Mouse (Mus musculus) megakaryocyte progenitor cell, adult 5-6 weeks (primary cell): ENCODE data around the gene Tomm20l. TPM values are rescaled to one million over a fixed set of nuclear protein-coding genes. Genes with fewer than 3 reads are reported as not detected.
"Not testable (repeated sequence)": the region's sequence is repeated elsewhere in the genome, so short reads cannot be mapped to it uniquely, and the experiment has no call there.

ENCODE experiments used
- ATAC-seq: replicated peaks from 2 replicates; pipeline ENCODE4 v1.8.0; 2016; ENCODE audit warnings: mild to moderate bottlenecking, moderate TSS enrichment, inconsistent platforms; ENCODE audit not compliant: poor library complexity
- total RNA-seq, 2 experiments: library from RNA; stranded (forward) in 1 of 2; stranded (reverse) in 1 of 2; fragments of 157-497, 149-512 nt in 1 of 2; fragments of 200-1000 nt in 1 of 2; gene quantifications; 2 replicates each; pipeline versions ENCODE4 v1.2.3 to v1.2.4; 2015 to 2017

The Tomm20l gene
- not detected in 2 replicates for total RNA-seq (2015)
- not detected in 2 replicates for total RNA-seq (2017)

GRCm38 (mm10) chr12:71111331-71111730, at the start of gene Tomm20l:
Gene Tomm20l, plus strand, starts transcription at chr12:71111428.
- ATAC-seq, result peak; percentile 57

- no peak for ATAC-seq
These were observed 41.4 kb upstream of the Tomm20l start for GRCm38 (mm10) chr12:71069846-71070245.

- ATAC-seq, result no peak
These were observed 39.2 kb upstream of the Tomm20l start for GRCm38 (mm10) chr12:71072048-71072447.

GRCm38 (mm10) chr12:71073113-71073730, 38.0 kb upstream of the Tomm20l start:
- peak; percentile 96 for ATAC-seq

GRCm38 (mm10) chr12:71086331-71086730, 24.9 kb upstream of the Tomm20l start:
- no peak for ATAC-seq

- not testable (repeated sequence) for ATAC-seq
These were observed 7.0 kb upstream of the Tomm20l start for GRCm38 (mm10) chr12:71104275-71104674.

- no peak for ATAC-seq
These were observed 3.9 kb upstream of the Tomm20l start for GRCm38 (mm10) chr12:71107216-71107771.

- ATAC-seq, result peak; percentile 62
These were observed 1.8 kb downstream of the Tomm20l start for GRCm38 (mm10) chr12:71113074-71113473.

- ATAC-seq, result peak; percentile 93
These were observed 2.6 kb downstream of the Tomm20l start for GRCm38 (mm10) chr12:71113675-71114288.

- no peak for ATAC-seq
These were observed 5.2 kb downstream of the Tomm20l start for GRCm38 (mm10) chr12:71116411-71116810.

GRCm38 (mm10) chr12:71122731-71123130, 11.5 kb downstream of the Tomm20l start:
- ATAC-seq, result no peak

- ATAC-seq, result no peak
These were observed 12.1 kb downstream of the Tomm20l start for GRCm38 (mm10) chr12:71123286-71123685.

GRCm38 (mm10) chr12:71135581-71135980, 24.4 kb downstream of the Tomm20l start:
- no peak for ATAC-seq

GRCm38 (mm10) chr12:71136130-71136973, 25.1 kb downstream of the Tomm20l start, which contains the start of the genes Timm9 and 2700049A03Rik:
Gene Timm9, minus strand, starts transcription at chr12:71136684.
Gene 2700049A03Rik, plus strand, starts transcription at chr12:71136848.
- peak; percentile 82 for ATAC-seq

- peak; percentile 81 for ATAC-seq
These were observed 25.8 kb downstream of the Tomm20l start for GRCm38 (mm10) chr12:71136974-71137491.

GRCm38 (mm10) chr12:71137686-71138085, 26.5 kb downstream of the Tomm20l start:
- ATAC-seq, result no peak

- no peak for ATAC-seq
These were observed 28.1 kb downstream of the Tomm20l start for GRCm38 (mm10) chr12:71139258-71139828.

GRCm38 (mm10) chr12:71141189-71141588, 30.0 kb downstream of the Tomm20l start:
- no peak for ATAC-seq

- ATAC-seq, result peak; percentile 75
These were observed 36.4 kb downstream of the Tomm20l start for GRCm38 (mm10) chr12:71147641-71148040.

- ATAC-seq, result no peak
These were observed 37.6 kb downstream of the Tomm20l start for GRCm38 (mm10) chr12:71148801-71149200.

GRCm38 (mm10) chr12:71149456-71149855, 38.2 kb downstream of the Tomm20l start:
- ATAC-seq, result no peak
